Mouse (Mus musculus): ENCODE data around the gene Nfia. TPM values are rescaled to one million over a fixed set of nuclear protein-coding genes. Genes with fewer than 3 reads are reported as not detected.
A peak's percentile ranks its signal among the peaks of the same experiment; 100 is the strongest.

The Nfia gene
- polyA plus RNA-seq (2012; rRNA removed) = 52.7 and 57.7 TPM in 2 replicates

- H3K4me1 ChIP-seq (ENCODE audit: control insufficient read depth, insufficient read depth, low read length) = no peaks in the 10 kb centered on the region; the same call in 1 of the 2 replicates
- under 1% methylated on average over 9 of the region's 9 CpGs for WGBS
- TF ChIP-seq POLR2A (IDR thresholded peaks at IDR 0.05; ENCODE audit: borderline replicate concordance, extremely low read depth, low read depth, low read length) (no peak), CTCF (IDR thresholded peaks at IDR 0.05; ENCODE audit: insufficient read depth, low read length) (no peak)
- H3K4me3 ChIP-seq (replicated peaks; ENCODE audit: extremely low read depth, low read depth, low read length) = peak within 1 kb of the TSS; percentile 85
- no peak for DNase-seq
These were observed at the start of gene Nfia for GRCm38 (mm10) chr4:97772641-97773040. Gene Nfia, plus strand, starts transcription at chr4:97772734.

- Histone ChIP-seq H3K4me1 (ENCODE audit: control insufficient read depth, insufficient read depth, low read length) (no peaks in the 10 kb centered on the region), H3K4me3 (replicated peaks; ENCODE audit: extremely low read depth, low read depth, low read length) (no peak overlapping the region)
- 85% methylated on average over 6 of the region's 6 CpGs for WGBS
- no peak for TF ChIP-seq POLR2A (IDR thresholded peaks at IDR 0.05; ENCODE audit: borderline replicate concordance, extremely low read depth, low read depth, low read length)
- TF ChIP-seq CTCF (IDR thresholded peaks at IDR 0.05; ENCODE audit: insufficient read depth, low read length) = no peak
- no peak for DNase-seq
These were observed 49.2 kb upstream of the Nfia start for GRCm38 (mm10) chr4:97723374-97723773.

- TF ChIP-seq POLR2A (IDR thresholded peaks at IDR 0.05; ENCODE audit: borderline replicate concordance, extremely low read depth, low read depth, low read length) (no peak), CTCF (IDR thresholded peaks at IDR 0.05; ENCODE audit: insufficient read depth, low read length) (no peak)
- H3K4me1 ChIP-seq (ENCODE audit: control insufficient read depth, insufficient read depth, low read length) = peaks cover 2% of the 10 kb centered on the region; the same call in 1 of the 2 replicates
- no peak for DNase-seq
- WGBS = 96% methylated on average over 4 of the region's 4 CpGs
- no peak overlapping the region for H3K4me3 ChIP-seq (replicated peaks; ENCODE audit: extremely low read depth, low read depth, low read length)
These were observed 44.0 kb upstream of the Nfia start for GRCm38 (mm10) chr4:97728520-97728919.

- H3K4me3 ChIP-seq (replicated peaks; ENCODE audit: extremely low read depth, low read depth, low read length) = no peak overlapping the region
- no peak for TF ChIP-seq CTCF (IDR thresholded peaks at IDR 0.05; ENCODE audit: insufficient read depth, low read length)
- no peak for TF ChIP-seq POLR2A (IDR thresholded peaks at IDR 0.05; ENCODE audit: borderline replicate concordance, extremely low read depth, low read depth, low read length)
- 64% methylated on average over 6 of the region's 6 CpGs for WGBS
- H3K4me1 ChIP-seq (ENCODE audit: control insufficient read depth, insufficient read depth, low read length) = peaks cover 2% of the 10 kb centered on the region; the same call in 1 of the 2 replicates
- DNase-seq = no peak
These were observed 42.5 kb upstream of the Nfia start for GRCm38 (mm10) chr4:97729999-97730398.

- H3K4me1 ChIP-seq (ENCODE audit: control insufficient read depth, insufficient read depth, low read length) = peaks cover 2% of the 10 kb centered on the region; the same call in 1 of the 2 replicates
- WGBS = 56% methylated on average over 3 of the region's 3 CpGs
- TF ChIP-seq CTCF (IDR thresholded peaks at IDR 0.05; ENCODE audit: insufficient read depth, low read length) (no peak), POLR2A (IDR thresholded peaks at IDR 0.05; ENCODE audit: borderline replicate concordance, extremely low read depth, low read depth, low read length) (no peak)
These were observed 42.1 kb upstream of the Nfia start for GRCm38 (mm10) chr4:97730416-97730815.

GRCm38 (mm10) chr4:97733392-97733791 is 39.1 kb upstream of the Nfia start:
- Histone ChIP-seq H3K4me1 (ENCODE audit: control insufficient read depth, insufficient read depth, low read length) (peaks cover 2% of the 10 kb centered on the region; the same call in 1 of the 2 replicates), H3K4me3 (replicated peaks; ENCODE audit: extremely low read depth, low read depth, low read length) (no peak overlapping the region)
- TF ChIP-seq POLR2A (IDR thresholded peaks at IDR 0.05; ENCODE audit: borderline replicate concordance, extremely low read depth, low read depth, low read length) = no peak
- TF ChIP-seq CTCF (IDR thresholded peaks at IDR 0.05; ENCODE audit: insufficient read depth, low read length) = no peak
- WGBS = 82% methylated on average over 1 of the region's 1 CpGs
- DNase-seq = no peak

More at GRCm38 (mm10) chr4:97730416-97730815, 42.1 kb upstream of the Nfia start:
- DNase-seq = no peak
- H3K4me3 ChIP-seq (replicated peaks; ENCODE audit: extremely low read depth, low read depth, low read length) = no peak overlapping the region

- WGBS = 69% methylated on average over 5 of the region's 5 CpGs
- TF ChIP-seq CTCF (IDR thresholded peaks at IDR 0.05; ENCODE audit: insufficient read depth, low read length) = no peak
- no peak for TF ChIP-seq POLR2A (IDR thresholded peaks at IDR 0.05; ENCODE audit: borderline replicate concordance, extremely low read depth, low read depth, low read length)
- no peak for DNase-seq
These were observed 28.6 kb upstream of the Nfia start for GRCm38 (mm10) chr4:97743932-97744331.

GRCm38 (mm10) chr4:97745296-97746105 is 27.0 kb upstream of the Nfia start:
- WGBS = 10% methylated on average over 32 of the region's 32 CpGs
- peak; percentile 75 for DNase-seq
- TF ChIP-seq CTCF (IDR thresholded peaks at IDR 0.05; ENCODE audit: insufficient read depth, low read length) (peak; percentile 50), POLR2A (IDR thresholded peaks at IDR 0.05; ENCODE audit: borderline replicate concordance, extremely low read depth, low read depth, low read length) (no peak)
- H3K4me1 ChIP-seq (ENCODE audit: control insufficient read depth, insufficient read depth, low read length) = no peaks in the 10 kb centered on the region; the same call in 1 of the 2 replicates
- peak overlapping the region; percentile 31 for H3K4me3 ChIP-seq (replicated peaks; ENCODE audit: extremely low read depth, low read depth, low read length)

More at GRCm38 (mm10) chr4:97743932-97744331, 28.6 kb upstream of the Nfia start:
- Histone ChIP-seq H3K4me3 (replicated peaks; ENCODE audit: extremely low read depth, low read depth, low read length) (no peak overlapping the region), H3K4me1 (ENCODE audit: control insufficient read depth, insufficient read depth, low read length) (no peaks in the 10 kb centered on the region; the same call in 1 of the 2 replicates)

- DNase-seq = no peak
- 8% methylated on average over 19 of the region's 19 CpGs for WGBS
- TF ChIP-seq CTCF (IDR thresholded peaks at IDR 0.05; ENCODE audit: insufficient read depth, low read length) (no peak), POLR2A (IDR thresholded peaks at IDR 0.05; ENCODE audit: borderline replicate concordance, extremely low read depth, low read depth, low read length) (no peak)
- Histone ChIP-seq H3K4me3 (replicated peaks; ENCODE audit: extremely low read depth, low read depth, low read length) (peak overlapping the region; percentile 31), H3K4me1 (ENCODE audit: control insufficient read depth, insufficient read depth, low read length) (no peaks in the 10 kb centered on the region; the same call in 1 of the 2 replicates)
These were observed 26.2 kb upstream of the Nfia start for GRCm38 (mm10) chr4:97746106-97746900.

Measured in lung, adult 2 months (tissue).